Mouse (Mus musculus) myocyte (in vitro differentiated cells): ENCODE measurements around the gene Efcab2. TPM values are rescaled to one million over a fixed set of nuclear protein-coding genes. Genes with fewer than 3 reads are reported as not detected.

Source experiments
- H3K27me3 ChIP-seq: one replicate; pipeline ENCODE4 v1.6.1; 2011; ENCODE audit not compliant: control insufficient read depth, insufficient read depth, insufficient read length
- H3K36me3 ChIP-seq: one replicate; pipeline ENCODE4 v1.6.1; 2011; ENCODE audit not compliant: control insufficient read depth, insufficient read depth
- H3K4me2 ChIP-seq: one replicate; pipeline ENCODE4 v1.6.1; 2011; ENCODE audit warnings: low read depth, control low read depth
- H3K4me3 ChIP-seq: one replicate; pipeline ENCODE4 v1.5.1; 2011; ENCODE audit warnings: mild to moderate bottlenecking, control low read depth, moderate library complexity
- H3K79me2 ChIP-seq: one replicate; pipeline ENCODE4 v1.6.1; 2011; ENCODE audit not compliant: control insufficient read depth, insufficient read depth
- H3ac ChIP-seq: one replicate; pipeline ENCODE4 v1.6.1; 2011; ENCODE audit not compliant: control insufficient read depth, insufficient read length
- CEBPB ChIP-seq: IDR thresholded peaks from 2 replicates; pipeline ENCODE4 v1.6.1; 2011; ENCODE audit warnings: mild to moderate bottlenecking, moderate library complexity; ENCODE audit not compliant: poor library complexity, insufficient read depth, severe bottlenecking
- E2F4 ChIP-seq: IDR thresholded peaks from one replicate; pipeline ENCODE4 v1.6.1; 2011; ENCODE audit warnings: mild to moderate bottlenecking, control low read depth, moderate library complexity; ENCODE audit not compliant: insufficient read depth
- MAX ChIP-seq: IDR thresholded peaks from one replicate; pipeline ENCODE4 v1.6.1; 2011; ENCODE audit warnings: low read depth, mild to moderate bottlenecking, control low read depth
- MYOD1 ChIP-seq, 3 experiments: IDR thresholded peaks; one replicate each; pipeline ENCODE4 v1.6.1; 2011; ENCODE audit warnings: control low read depth in 2 of 3, low read depth in 2 of 3, mild to moderate bottlenecking in 2 of 3, moderate library complexity in 1 of 3; ENCODE audit not compliant: insufficient read length in 2 of 3, control insufficient read depth in 1 of 3
- MYOG ChIP-seq, 3 experiments: IDR thresholded peaks; one replicate each; pipeline ENCODE4 v1.6.1; 2011; ENCODE audit warnings: control low read depth in 2 of 3, low read depth in 2 of 3, mild to moderate bottlenecking in 2 of 3; ENCODE audit not compliant: insufficient read length in 2 of 3, control insufficient read depth in 1 of 3, insufficient read depth in 1 of 3
- POLR2A ChIP-seq: IDR thresholded peaks from one replicate; pipeline ENCODE4 v1.6.1; 2011; ENCODE audit warnings: low read depth, mild to moderate bottlenecking, control low read depth, moderate library complexity; ENCODE audit not compliant: insufficient read length
- POLR2AphosphoS2 ChIP-seq: IDR thresholded peaks from one replicate; pipeline ENCODE4 v1.6.1; 2011; ENCODE audit warnings: low read depth, control low read depth; ENCODE audit not compliant: insufficient read length
- REST ChIP-seq: IDR thresholded peaks from one replicate; pipeline ENCODE4 v1.6.1; 2011; ENCODE audit warnings: mild to moderate bottlenecking, control low read depth, moderate library complexity; ENCODE audit not compliant: insufficient read depth, insufficient read length
- SRF ChIP-seq: IDR thresholded peaks from one replicate; pipeline ENCODE4 v1.6.1; 2011; ENCODE audit warnings: low read depth; ENCODE audit not compliant: control insufficient read depth, insufficient read length
- TCF12 ChIP-seq: IDR thresholded peaks from one replicate; pipeline ENCODE4 v1.6.1; 2011; ENCODE audit warnings: mild to moderate bottlenecking, control low read depth; ENCODE audit not compliant: poor library complexity, insufficient read depth, severe bottlenecking
- TCF3 ChIP-seq: IDR thresholded peaks from one replicate; pipeline ENCODE4 v1.6.1; 2011; ENCODE audit warnings: low read depth, control low read depth; ENCODE audit not compliant: insufficient read length
- USF1 ChIP-seq: IDR thresholded peaks from one replicate; pipeline ENCODE4 v1.6.1; 2011; ENCODE audit warnings: low read depth, mild to moderate bottlenecking, control low read depth, moderate library complexity
- polyA plus RNA-seq: library from polyadenylated mRNA; unstranded; fragments of >200 nt; fragmentation: generic; extraction: Trizol; gene quantifications from one replicate; pipeline ENCODE4 v1.2.1, GENCODE M21; 2012; ENCODE audit warnings: missing spikeins

The Efcab2 gene
- polyA plus RNA-seq, 1 experiment, result 0.72 TPM

DNA sequence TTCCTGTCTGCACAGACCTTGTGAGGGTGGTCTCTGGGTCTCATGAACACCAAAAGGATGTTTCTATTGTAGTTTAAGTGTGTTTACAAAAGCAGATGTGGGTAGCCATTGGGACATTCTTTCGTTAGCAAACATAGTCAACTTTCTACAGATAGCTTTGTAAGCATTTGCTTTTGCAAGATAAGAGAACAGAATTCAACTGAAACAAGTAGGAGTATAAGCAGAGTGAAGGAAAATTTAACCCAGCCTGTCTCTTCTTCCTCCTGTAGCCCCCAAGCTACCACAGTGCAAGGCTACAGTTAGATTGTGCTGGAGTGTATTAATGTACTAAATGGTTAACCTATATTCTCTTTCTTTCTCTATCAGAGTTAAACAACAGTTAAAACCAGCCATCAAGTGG is 49.2 kb downstream of the Efcab2 start:
- Histone ChIP-seq H3K79me2 (no peaks in the 10 kb centered on the region), H3K36me3 (no peaks in the 10 kb centered on the region), H3K4me2 (no peak overlapping the region), H3K4me3 (no peak overlapping the region), H3ac (no peak overlapping the region), H3K27me3 (no peaks in the 10 kb centered on the region)
- TF ChIP-seq REST (no peak), POLR2AphosphoS2 (no peak), MYOD1 (IDR thresholded peaks at IDR 0.05; ENCODE audit: control insufficient read depth in 1 of 3, insufficient read length in 2 of 3, low read depth in 2 of 3) (no peak), E2F4 (no peak), TCF12 (no peak), POLR2A (no peak), USF1 (no peak), MAX (no peak), CEBPB (no peak), MYOG (IDR thresholded peaks at IDR 0.05; ENCODE audit: control insufficient read depth in 1 of 3, insufficient read depth in 1 of 3, insufficient read length in 2 of 3, low read depth in 2 of 3) (no peak), TCF3 (no peak), SRF (no peak)

DNA sequence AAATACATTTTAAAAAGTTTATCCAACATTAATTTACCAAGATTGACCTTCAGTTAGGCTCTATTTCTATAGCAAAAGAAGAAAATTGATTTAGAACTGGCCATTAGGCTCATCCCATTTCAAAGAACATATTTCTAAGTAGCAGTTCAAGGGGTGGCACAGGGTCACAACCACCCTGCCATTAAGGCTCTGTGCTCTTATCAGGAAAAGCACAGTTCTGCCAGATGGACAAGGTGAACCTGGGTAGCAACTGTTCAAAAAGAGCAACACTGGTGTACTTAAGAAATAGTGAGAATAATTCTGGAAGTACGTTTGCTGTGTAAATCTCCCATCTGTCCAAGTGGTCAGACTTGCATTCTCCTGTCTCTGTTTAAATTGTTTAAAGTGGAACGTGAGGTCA is 52.1 kb downstream of the Efcab2 start:
- H3K79me2 ChIP-seq, result no peaks in the 10 kb centered on the region
- H3K36me3 ChIP-seq, result no peaks in the 10 kb centered on the region
- no peak overlapping the region for H3K4me3 ChIP-seq
- no peaks in the 10 kb centered on the region for H3K27me3 ChIP-seq
- no peak overlapping the region for H3K4me2 ChIP-seq
- no peak overlapping the region for H3ac ChIP-seq
- TF ChIP-seq POLR2A, result no peak
- no peak for TF ChIP-seq MAX
- no peak for TF ChIP-seq TCF12
- TF ChIP-seq TCF3, result no peak
- no peak for TF ChIP-seq CEBPB
- TF ChIP-seq USF1, result no peak
- no peak for TF ChIP-seq REST
- TF ChIP-seq MYOD1 (IDR thresholded peaks at IDR 0.05; ENCODE audit: control insufficient read depth in 1 of 3, insufficient read length in 2 of 3, low read depth in 2 of 3), result no peak
- no peak for TF ChIP-seq MYOG (IDR thresholded peaks at IDR 0.05; ENCODE audit: control insufficient read depth in 1 of 3, insufficient read depth in 1 of 3, insufficient read length in 2 of 3, low read depth in 2 of 3)
- TF ChIP-seq E2F4, result no peak
- no peak for TF ChIP-seq SRF
- TF ChIP-seq POLR2AphosphoS2, result no peak

DNA sequence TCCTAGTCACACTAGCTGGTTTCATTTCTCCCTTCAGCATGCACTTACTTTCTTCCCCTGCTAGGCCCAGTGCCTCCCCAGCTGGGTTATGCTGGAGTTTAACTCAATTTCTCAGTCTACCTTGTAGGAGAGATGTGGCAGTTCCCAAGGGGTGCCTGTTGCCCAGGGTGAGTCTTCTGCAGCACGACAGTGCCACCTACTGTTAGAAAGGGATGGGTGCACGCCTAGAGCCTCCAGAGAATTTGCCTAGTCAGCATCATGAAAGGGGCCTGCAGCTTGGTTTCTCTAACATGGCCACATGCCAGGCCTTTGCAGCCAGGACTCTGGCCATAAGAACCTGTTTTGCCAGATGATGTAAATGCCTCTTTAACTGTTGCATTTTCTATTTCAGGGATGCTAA is 57.8 kb downstream of the Efcab2 start:
- no peak overlapping the region for H3K4me2 ChIP-seq
- no peak for TF ChIP-seq MYOD1 (IDR thresholded peaks at IDR 0.05; ENCODE audit: control insufficient read depth in 1 of 3, insufficient read length in 2 of 3, low read depth in 2 of 3)
- no peak for TF ChIP-seq MYOG (IDR thresholded peaks at IDR 0.05; ENCODE audit: control insufficient read depth in 1 of 3, insufficient read depth in 1 of 3, insufficient read length in 2 of 3, low read depth in 2 of 3)
- TF ChIP-seq POLR2A, result no peak
- TF ChIP-seq SRF, result no peak
- no peak for TF ChIP-seq REST
- no peak for TF ChIP-seq MAX
- TF ChIP-seq TCF3, result no peak
- no peaks in the 10 kb centered on the region for H3K36me3 ChIP-seq
- H3ac ChIP-seq, result no peak overlapping the region
- H3K4me3 ChIP-seq, result no peak overlapping the region
- no peaks in the 10 kb centered on the region for H3K27me3 ChIP-seq
- H3K79me2 ChIP-seq, result no peaks in the 10 kb centered on the region

DNA sequence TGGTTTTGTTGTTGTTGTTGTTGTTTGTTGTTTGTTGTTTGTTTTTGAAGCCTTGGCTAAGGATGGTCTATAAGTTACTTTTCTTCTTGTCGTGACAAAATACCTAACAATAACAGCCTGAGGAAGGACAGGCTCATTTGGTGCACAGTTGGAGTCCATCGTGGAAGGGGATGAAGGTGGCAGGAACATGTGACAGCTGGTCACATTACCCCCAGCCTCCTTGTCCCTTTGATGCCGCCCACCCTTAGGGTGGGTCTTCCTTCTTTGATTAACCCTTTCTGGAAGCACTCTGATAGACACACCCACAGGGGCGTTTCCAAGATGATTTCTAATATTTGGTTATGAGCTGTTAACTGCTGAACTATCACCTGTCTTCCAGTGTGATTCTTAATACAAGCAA is 58.3 kb downstream of the Efcab2 start:
- Histone ChIP-seq H3K79me2 (no peaks in the 10 kb centered on the region), H3ac (no peak overlapping the region), H3K27me3 (no peaks in the 10 kb centered on the region), H3K4me2 (no peak overlapping the region), H3K36me3 (no peaks in the 10 kb centered on the region), H3K4me3 (no peak overlapping the region)
- no peak for TF ChIP-seq TCF12
- no peak for TF ChIP-seq REST

DNA sequence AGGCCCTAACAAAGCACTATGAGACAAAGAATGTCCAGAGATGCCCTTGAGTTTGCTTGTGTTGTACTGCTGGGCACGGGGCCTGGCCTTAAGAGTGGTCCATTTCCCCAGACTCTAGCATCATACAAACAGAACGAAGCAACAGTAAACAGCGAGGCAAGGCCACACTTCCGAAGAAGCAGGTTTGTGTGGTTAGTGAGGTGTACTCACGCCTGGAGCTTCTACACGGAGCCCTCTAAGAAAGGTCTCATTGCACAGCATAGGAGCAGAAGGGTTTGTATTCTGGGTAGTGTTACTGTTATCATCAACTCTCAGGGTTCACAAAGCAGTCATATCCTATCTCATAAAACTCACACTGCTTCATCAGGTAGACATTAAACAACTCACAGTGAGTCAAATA is 61.7 kb downstream of the Efcab2 start:
- Histone ChIP-seq H3K36me3 (no peaks in the 10 kb centered on the region), H3K4me2 (no peak overlapping the region), H3K79me2 (no peaks in the 10 kb centered on the region), H3K27me3 (no peaks in the 10 kb centered on the region), H3ac (no peak overlapping the region), H3K4me3 (no peak overlapping the region)
- TF ChIP-seq TCF3, result no peak
- TF ChIP-seq TCF12, result no peak
- no peak for TF ChIP-seq MYOG (IDR thresholded peaks at IDR 0.05; ENCODE audit: control insufficient read depth in 1 of 3, insufficient read depth in 1 of 3, insufficient read length in 2 of 3, low read depth in 2 of 3)
- no peak for TF ChIP-seq REST
- no peak for TF ChIP-seq CEBPB
- TF ChIP-seq E2F4, result no peak
- TF ChIP-seq SRF, result no peak
- TF ChIP-seq POLR2A, result no peak
- TF ChIP-seq POLR2AphosphoS2, result no peak
- TF ChIP-seq MAX, result no peak
